Mouse (Mus musculus) megakaryocyte, embryonic 14.5 days (primary cell): ENCODE results near the gene Crygs. TPM values are rescaled to one million over a fixed set of nuclear protein-coding genes. Genes with fewer than 3 reads are reported as not detected.

ENCODE experiments used
- H3K27me3 ChIP-seq: replicated peaks from 2 replicates; pipeline ENCODE3; 2012; ENCODE audit warnings: inconsistent platforms
- H3K36me3 ChIP-seq: replicated peaks from 2 replicates; pipeline ENCODE3; 2012; ENCODE audit warnings: low read length, inconsistent platforms, mixed read lengths
- H3K4me1 ChIP-seq: 2 replicates; pipeline ENCODE4 v1.6.1; 2012; ENCODE audit warnings: inconsistent platforms
- H3K4me3 ChIP-seq: replicated peaks from 2 replicates; pipeline ENCODE3; 2012; ENCODE audit warnings: moderate library complexity, mild to moderate bottlenecking, inconsistent platforms
- H3K9me3 ChIP-seq: 2 replicates; pipeline ENCODE4 v1.6.1; 2012; ENCODE audit warnings: inconsistent platforms
- FLI1 ChIP-seq: IDR thresholded peaks from 2 replicates; pipeline ENCODE4 v1.6.1; 2012; ENCODE audit warnings: low read length, inconsistent platforms, mixed read lengths
- GATA1 ChIP-seq: IDR thresholded peaks from 3 replicates; pipeline ENCODE4 v1.6.1; 2012; ENCODE audit warnings: mixed read lengths, low read length, inconsistent platforms, borderline replicate concordance
- polyA plus RNA-seq: library from polyadenylated mRNA; stranded (reverse); fragments of >175 nt; gene quantifications from 2 replicates; pipeline ENCODE4 v1.2.3, GENCODE M21; 2012; ENCODE audit warnings: low replicate concordance; ENCODE audit not compliant: insufficient read depth

The Crygs gene
- polyA plus RNA-seq, 1 experiment = not detected

GRCm38 (mm10) chr16:22765531-22765930 is 45.8 kb downstream of the Crygs start:
- Histone ChIP-seq H3K27me3 (peaks cover 3% of the 10 kb centered on the region), H3K4me3 (no peak overlapping the region), H3K9me3 (peaks cover 11% of the 10 kb centered on the region), H3K4me1 (no peaks in the 10 kb centered on the region), H3K36me3 (no peaks in the 10 kb centered on the region)
- TF ChIP-seq GATA1 = no peak
- no peak for TF ChIP-seq FLI1

Other genes starting within 250 kb of the Crygs start
- gene Dgkg, start 154.4 kb downstream of the Crygs start, polyA plus RNA-seq = 1.9 and 2.9 TPM in 2 replicates
- 2.5 and 2.9 TPM in 2 replicates for gene Tbccd1, start 46.1 kb upstream of the Crygs start, polyA plus RNA-seq
- gene Dnajb11, start 46.3 kb upstream of the Crygs start, polyA plus RNA-seq = 17.7 and 65.6 TPM in 2 replicates
- 0.23 TPM in 1 of 2 replicates, not detected in the other for gene Ahsg, start 79.7 kb upstream of the Crygs start, polyA plus RNA-seq
- not detected in 2 replicates for gene Fetub, start 106.8 kb upstream of the Crygs start, polyA plus RNA-seq
- gene Hrg, start 139.5 kb upstream of the Crygs start, polyA plus RNA-seq = not detected in 2 replicates
- gene Kng2, start 217.9 kb upstream of the Crygs start, polyA plus RNA-seq = not detected in 2 replicates
- 0.17 TPM in 1 of 2 replicates, not detected in the other for gene Kng1, start 246.3 kb upstream of the Crygs start, polyA plus RNA-seq